Mouse (Mus musculus) forebrain, embryonic 10.5 days (tissue): ENCODE measurements at regions not wholly inside any gene's neighbourhood (a gene's known extent, or its start where the extent isn't known, plus 50 kb on each side); places are given as distances from the start of the nearest gene placed in this dataset.
"Not testable (repeated sequence)": the region's sequence is repeated elsewhere in the genome, so short reads cannot be mapped to it uniquely, and the experiment has no call there.

ENCODE experiments used
- DNase-seq: peaks from one replicate; pipeline ENCODE4 v3.0.0-alpha.2; 2017; ENCODE audit warnings: low spot score; ENCODE audit errors: extremely low spot score
- H3K27ac ChIP-seq: fragments of 300-500 bp; sonication (generic); 2 replicates; pipeline ENCODE4 v1.5.1; 2016; ENCODE audit warnings: mild to moderate bottlenecking
- H3K27me3 ChIP-seq: fragments of 300-500 bp; sonication (generic); 2 replicates; pipeline ENCODE4 v1.6.1; 2016; ENCODE audit warnings: mild to moderate bottlenecking; ENCODE audit not compliant: poor library complexity, severe bottlenecking
- H3K36me3 ChIP-seq: fragments of 300-500 bp; sonication (generic); replicated peaks from 2 replicates; pipeline ENCODE4 v1.6.1; 2016; ENCODE audit warnings: mild to moderate bottlenecking, moderate library complexity
- H3K4me1 ChIP-seq: fragments of 300-500 bp; sonication (generic); 2 replicates; pipeline ENCODE4 v1.6.1; 2016
- H3K4me3 ChIP-seq: fragments of 300-500 bp; sonication (generic); 2 replicates; pipeline ENCODE4 v1.5.1; 2016; ENCODE audit warnings: mild to moderate bottlenecking, moderate library complexity
- H3K9me3 ChIP-seq: fragments of 300-500 bp; sonication (generic); 2 replicates; pipeline ENCODE4 v1.6.1; 2016; ENCODE audit warnings: mild to moderate bottlenecking, moderate library complexity
- WGBS: fragments of 180-500 bp; shearing (Covaris S2); methylation state at CpG from one replicate; pipeline ENCODE4 v1.1.7; 2016; 5-methylcytosine and 5-hydroxymethylcytosine counted together

- Histone ChIP-seq H3K9me3 (peaks cover 8% of the 10 kb centered on the region), H3K27ac (no peak overlapping the region), H3K27me3 (no peaks in the 10 kb centered on the region), H3K36me3 (no peaks in the 10 kb centered on the region), H3K4me3 (no peak overlapping the region), H3K4me1 (no peaks in the 10 kb centered on the region)
- 69% methylated on average over 10 of the region's 10 CpGs for WGBS
- DNase-seq = no peak
Measured at GRCm38 (mm10) chr1:12510129-12510816, 1096.4 kb downstream of the A830018L16Rik start.

GRCm38 (mm10) chr1:12519601-12520000 lies 1105.7 kb downstream of the A830018L16Rik start:
- H3K4me1 ChIP-seq = no peaks in the 10 kb centered on the region
- H3K27ac ChIP-seq = no peak overlapping the region
- no peak for DNase-seq
- 94% methylated on average over 4 of the region's 4 CpGs for WGBS
- H3K27me3 ChIP-seq = no peaks in the 10 kb centered on the region
- no peak overlapping the region for H3K4me3 ChIP-seq
- H3K36me3 ChIP-seq = no peaks in the 10 kb centered on the region
- H3K9me3 ChIP-seq = no peaks in the 10 kb centered on the region

- no peak overlapping the region for H3K27ac ChIP-seq
- H3K9me3 ChIP-seq = no peaks in the 10 kb centered on the region
- H3K4me3 ChIP-seq = no peak overlapping the region
- no peak for DNase-seq
- WGBS = 78% methylated on average over 4 of the region's 4 CpGs
- H3K36me3 ChIP-seq = no peaks in the 10 kb centered on the region
- no peaks in the 10 kb centered on the region for H3K4me1 ChIP-seq
- no peaks in the 10 kb centered on the region for H3K27me3 ChIP-seq
Measured at GRCm38 (mm10) chr1:12555859-12556258, 1142.0 kb downstream of the A830018L16Rik start.

GRCm38 (mm10) chr1:12571755-12572358 lies 1158.0 kb downstream of the A830018L16Rik start:
- 50% methylated on average over 7 of the region's 7 CpGs for WGBS
- Histone ChIP-seq H3K9me3 (no peaks in the 10 kb centered on the region), H3K4me1 (peaks cover 5% of the 10 kb centered on the region), H3K27ac (no peak overlapping the region), H3K36me3 (no peaks in the 10 kb centered on the region), H3K4me3 (no peak overlapping the region), H3K27me3 (no peaks in the 10 kb centered on the region)
- no peak for DNase-seq

- Histone ChIP-seq H3K9me3 (no peaks in the 10 kb centered on the region), H3K27me3 (no peaks in the 10 kb centered on the region), H3K36me3 (no peaks in the 10 kb centered on the region), H3K4me3 (no peak overlapping the region), H3K27ac (no peak overlapping the region), H3K4me1 (peaks cover 14% of the 10 kb centered on the region)
- 81% methylated on average over 4 of the region's 4 CpGs for WGBS
- DNase-seq = no peak
Measured at GRCm38 (mm10) chr1:12572770-12573169, 1158.9 kb downstream of the A830018L16Rik start.

GRCm38 (mm10) chr1:12574274-12574673 lies 1160.4 kb downstream of the A830018L16Rik start:
- no peak for DNase-seq
- no peaks in the 10 kb centered on the region for H3K36me3 ChIP-seq
- peaks cover 8% of the 10 kb centered on the region; the same call in 1 of the 2 replicates for H3K27me3 ChIP-seq
- peaks cover 21% of the 10 kb centered on the region for H3K4me1 ChIP-seq
- H3K27ac ChIP-seq = no peak overlapping the region
- H3K4me3 ChIP-seq = no peak overlapping the region
- 88% methylated on average over 5 of the region's 5 CpGs for whole genome bisulfite sequencing
- no peaks in the 10 kb centered on the region for H3K9me3 ChIP-seq

- Histone ChIP-seq H3K9me3 (no peaks in the 10 kb centered on the region), H3K4me1 (peaks cover 29% of the 10 kb centered on the region), H3K27ac (peak overlapping the region; percentile 80), H3K27me3 (peaks cover 8% of the 10 kb centered on the region; the same call in 1 of the 2 replicates), H3K4me3 (peak overlapping the region; percentile 35), H3K36me3 (no peaks in the 10 kb centered on the region)
- peak; percentile 27 for DNase-seq
- WGBS = 2% methylated on average over 13 of the region's 13 CpGs
Measured at GRCm38 (mm10) chr1:12577027-12577703, 1163.3 kb downstream of the A830018L16Rik start.

- Histone ChIP-seq H3K4me3 (no peak overlapping the region), H3K36me3 (no peaks in the 10 kb centered on the region), H3K9me3 (no peaks in the 10 kb centered on the region), H3K27ac (0 out of 2 replicates have a peak overlapping the region, but pooled peaks have one; percentile 80), H3K4me1 (peaks cover 30% of the 10 kb centered on the region), H3K27me3 (peaks cover 8% of the 10 kb centered on the region; the same call in 1 of the 2 replicates)
- 81% methylated on average over 1 of the region's 1 CpGs for WGBS
- no peak for DNase-seq
Measured at GRCm38 (mm10) chr1:12577978-12578377, 1164.1 kb downstream of the A830018L16Rik start.

GRCm38 (mm10) chr1:12583012-12583411 lies 1169.1 kb downstream of the A830018L16Rik start:
- 80% methylated on average over 3 of the region's 3 CpGs for WGBS
- DNase-seq = no peak
- Histone ChIP-seq H3K9me3 (no peaks in the 10 kb centered on the region), H3K4me1 (peaks cover 21% of the 10 kb centered on the region), H3K4me3 (no peak overlapping the region), H3K36me3 (no peaks in the 10 kb centered on the region), H3K27ac (no peak overlapping the region), H3K27me3 (peaks cover 8% of the 10 kb centered on the region; the same call in 1 of the 2 replicates)

- peaks cover 16% of the 10 kb centered on the region for H3K9me3 ChIP-seq
- not testable (repeated sequence) for H3K4me3 ChIP-seq, H3K36me3 ChIP-seq, H3K4me1 ChIP-seq, H3K27ac ChIP-seq, DNase-seq, H3K27me3 ChIP-seq
- 94% methylated on average over 6 of the region's 6 CpGs for WGBS
Measured at GRCm38 (mm10) chr1:12586981-12587380, 1173.1 kb downstream of the A830018L16Rik start.

GRCm38 (mm10) chr1:12612102-12612501 lies 1198.2 kb downstream of the A830018L16Rik start:
- H3K27ac ChIP-seq = no peak overlapping the region
- no peak overlapping the region for H3K4me3 ChIP-seq
- no peak for DNase-seq
- no peaks in the 10 kb centered on the region for H3K9me3 ChIP-seq
- 90% methylated on average over 4 of the region's 4 CpGs for WGBS
- H3K36me3 ChIP-seq = no peaks in the 10 kb centered on the region
- no peaks in the 10 kb centered on the region for H3K4me1 ChIP-seq
- no peaks in the 10 kb centered on the region for H3K27me3 ChIP-seq

- no peak for DNase-seq
- 82% methylated on average over 3 of the region's 3 CpGs for WGBS
- no peaks in the 10 kb centered on the region for H3K36me3 ChIP-seq
- H3K4me1 ChIP-seq = no peaks in the 10 kb centered on the region
- no peaks in the 10 kb centered on the region for H3K27me3 ChIP-seq
- no peak overlapping the region for H3K4me3 ChIP-seq
- no peak overlapping the region for H3K27ac ChIP-seq
- no peaks in the 10 kb centered on the region for H3K9me3 ChIP-seq
Measured at GRCm38 (mm10) chr1:12615303-12615702, 1201.4 kb downstream of the A830018L16Rik start.
